Mouse (Mus musculus): Measurements from ENCODE around the gene Kcnn1.
A peak's percentile ranks its signal among the peaks of the same experiment; 100 is the strongest.

DNA sequence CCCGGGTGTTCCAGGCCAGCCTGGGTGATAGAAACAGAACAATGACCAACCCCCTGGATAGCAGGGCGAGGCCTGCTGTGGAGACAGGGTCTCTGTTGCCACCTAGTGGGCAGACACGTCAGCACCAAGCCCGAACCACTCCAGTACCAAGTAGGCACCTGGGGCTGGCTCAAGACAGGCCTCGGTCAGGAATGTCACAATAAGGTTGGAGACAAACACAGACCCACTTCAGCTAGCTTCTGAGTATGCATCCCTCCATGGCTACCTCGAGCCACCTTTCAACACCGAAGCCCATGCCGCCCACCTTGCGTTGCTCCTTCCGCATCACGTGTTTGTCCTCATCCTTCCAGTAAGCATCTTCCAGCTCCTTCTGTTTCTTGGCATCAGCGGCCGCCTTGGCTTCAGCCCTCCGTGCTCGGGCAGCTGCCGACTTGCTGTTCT, 6.6 kb upstream of the Kcnn1 start:
- TF ChIP-seq CTCF (IDR thresholded peaks at IDR 0.05; ENCODE audit: low read depth, low read length) (peak; percentile 96), POLR2A (IDR thresholded peaks at IDR 0.05; ENCODE audit: insufficient read depth, low read length) (no peak), EP300 (IDR thresholded peaks at IDR 0.05; ENCODE audit: insufficient read depth, low read depth, low read length) (peak; percentile 57; the same call in 1 of the 2 replicates)
